Mouse (Mus musculus): Measurements from ENCODE around the gene Nr2f1.

Nr2f1 gene

GRCm38 (mm10) chr13:78200407-78200806 is 850 bp upstream of the Nr2f1 start:
- no peak for DNase-seq (ENCODE audit: low read depth, low spot score)

DNA sequence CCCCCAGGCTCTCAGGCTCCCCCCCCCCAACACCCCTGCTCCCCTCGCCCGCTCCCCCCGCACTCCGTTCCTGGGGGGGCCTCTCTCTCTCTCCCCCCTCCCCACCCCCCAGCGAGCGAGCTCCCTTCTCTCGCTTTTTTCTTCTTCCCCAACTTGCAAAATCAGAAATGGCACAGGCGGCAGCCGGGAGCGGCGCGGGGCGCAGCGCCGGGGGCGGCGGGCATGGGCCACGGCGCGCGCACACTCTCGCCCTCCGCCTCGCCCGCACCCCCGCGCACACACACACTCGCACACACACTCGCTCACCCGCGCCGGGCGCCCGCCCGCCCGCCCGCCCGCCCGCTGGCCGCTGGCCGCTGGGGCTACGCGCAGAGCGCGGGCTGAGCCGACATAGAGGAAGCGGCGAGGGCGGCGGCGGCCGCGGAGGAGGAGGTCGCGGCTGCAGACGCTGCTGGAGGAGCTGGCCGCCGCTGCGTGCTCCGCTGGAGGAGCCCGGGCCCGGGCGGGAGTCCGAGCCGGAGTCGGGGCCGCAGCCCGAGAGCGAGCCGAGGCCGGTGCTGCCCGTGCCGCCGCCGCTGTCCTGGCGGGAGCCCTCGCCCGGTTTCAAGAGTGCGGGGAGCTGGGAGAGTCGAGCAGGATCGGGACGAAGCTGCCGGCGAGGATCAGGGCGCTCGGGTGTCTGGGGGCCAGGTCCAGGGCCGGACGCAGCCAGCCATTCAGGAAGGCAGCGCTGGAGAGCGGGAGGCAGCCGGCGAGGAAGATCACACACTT is 501 bp downstream of the Nr2f1 start:
- no peak for DNase-seq (ENCODE audit: low read depth, low spot score)

DNA sequence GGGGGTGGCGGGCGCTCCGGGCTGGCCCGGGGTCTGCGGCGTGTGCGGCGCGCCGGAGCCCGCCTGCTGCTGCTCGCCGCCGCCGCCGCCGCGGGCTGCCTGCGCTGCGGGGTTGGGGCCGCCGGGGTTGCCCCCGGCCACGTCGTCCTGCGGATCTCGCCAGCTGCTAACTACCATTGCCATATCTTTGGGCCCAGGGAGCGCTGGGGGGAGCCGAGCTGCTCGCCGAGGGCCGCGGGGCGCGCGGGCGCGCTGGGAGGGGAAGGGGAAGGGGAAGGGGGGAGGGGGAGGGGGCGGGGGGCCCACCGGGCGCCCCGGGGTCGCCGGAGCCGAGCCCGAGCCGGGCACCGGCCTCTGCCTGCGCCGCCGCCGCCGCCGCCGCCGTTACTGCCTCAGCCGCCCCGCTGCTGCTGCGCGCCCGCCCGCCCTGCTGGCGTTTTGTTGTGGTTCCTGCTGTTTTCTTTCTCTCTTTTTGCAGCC is 1.1 kb downstream of the Nr2f1 start:
- no peak for DNase-seq (ENCODE audit: low read depth, low spot score)

GRCm38 (mm10) chr13:78197819-78198390 is 1.7 kb downstream of the Nr2f1 start:
- no peak for DNase-seq (ENCODE audit: low read depth, low spot score)

GRCm38 (mm10) chr13:78197286-78197818 is 2.2 kb downstream of the Nr2f1 start:
- no peak for DNase-seq (ENCODE audit: low read depth, low spot score)

- no peak for DNase-seq (ENCODE audit: low read depth, low spot score)
Measured at GRCm38 (mm10) chr13:78196236-78196796, 3.2 kb downstream of the Nr2f1 start.

DNA sequence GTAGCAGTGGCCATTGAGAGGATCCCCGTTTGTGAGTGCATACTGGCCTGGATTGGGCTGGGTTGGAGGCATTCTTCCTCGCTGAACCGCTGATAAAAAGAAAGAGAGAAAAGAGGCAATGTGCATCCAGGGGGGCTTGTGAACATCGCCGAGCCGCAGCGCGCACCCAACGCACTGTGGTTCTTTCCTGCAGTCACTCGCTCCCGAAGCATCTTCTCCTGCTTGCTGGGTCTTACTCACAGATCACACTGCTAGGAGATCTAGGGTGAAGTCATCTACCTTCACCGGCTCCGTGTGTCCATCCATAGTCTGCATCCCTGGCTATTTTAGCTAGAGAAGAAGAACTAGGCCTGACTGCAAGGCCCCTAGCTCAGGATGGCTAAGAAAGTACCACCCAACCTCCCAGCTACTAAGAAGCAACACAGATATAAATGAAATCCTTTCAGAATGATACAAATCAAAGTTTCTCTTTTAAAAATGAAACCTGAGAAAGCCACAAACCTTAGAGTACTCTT is 3.9 kb downstream of the Nr2f1 start:
- DNase-seq (ENCODE audit: low read depth, low spot score): no peak

DNA sequence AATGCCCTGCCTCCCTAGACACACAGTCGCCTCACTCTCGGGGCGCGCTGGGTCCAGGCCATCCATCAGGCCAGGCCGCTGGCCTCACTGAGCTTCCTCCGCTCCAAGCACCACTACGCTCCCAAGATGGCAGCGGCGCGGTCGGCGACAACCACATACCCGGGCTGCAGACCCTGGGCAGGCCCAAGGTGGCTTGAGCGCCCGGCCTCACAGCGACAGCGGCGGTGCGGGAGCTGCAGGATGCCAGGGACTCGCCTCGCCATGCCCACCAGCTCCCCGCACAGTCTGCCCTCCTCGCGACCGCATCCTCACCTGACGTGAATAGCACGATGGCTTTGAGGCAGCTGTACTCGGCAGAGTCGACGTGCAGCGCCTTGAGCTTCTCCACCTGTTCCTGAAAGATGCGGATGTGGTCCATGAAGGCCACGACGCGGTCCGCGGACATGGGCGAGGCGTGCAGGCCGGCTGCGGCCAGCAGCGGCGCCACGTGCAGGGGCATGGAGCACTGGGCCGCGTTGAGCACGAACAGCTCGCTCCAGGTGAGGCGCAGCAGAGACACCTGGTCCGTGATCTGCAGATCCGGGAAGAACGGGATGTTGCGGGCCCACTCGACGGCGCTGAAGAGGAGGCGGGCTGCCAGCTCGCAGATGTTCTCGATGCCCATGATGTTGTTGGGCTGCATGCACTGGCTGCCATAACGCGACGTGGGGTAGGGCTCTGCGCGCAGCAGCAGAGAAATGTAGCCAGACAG is 4.5 kb downstream of the Nr2f1 start:
- no peak for DNase-seq (ENCODE audit: low read depth, low spot score)

DNA sequence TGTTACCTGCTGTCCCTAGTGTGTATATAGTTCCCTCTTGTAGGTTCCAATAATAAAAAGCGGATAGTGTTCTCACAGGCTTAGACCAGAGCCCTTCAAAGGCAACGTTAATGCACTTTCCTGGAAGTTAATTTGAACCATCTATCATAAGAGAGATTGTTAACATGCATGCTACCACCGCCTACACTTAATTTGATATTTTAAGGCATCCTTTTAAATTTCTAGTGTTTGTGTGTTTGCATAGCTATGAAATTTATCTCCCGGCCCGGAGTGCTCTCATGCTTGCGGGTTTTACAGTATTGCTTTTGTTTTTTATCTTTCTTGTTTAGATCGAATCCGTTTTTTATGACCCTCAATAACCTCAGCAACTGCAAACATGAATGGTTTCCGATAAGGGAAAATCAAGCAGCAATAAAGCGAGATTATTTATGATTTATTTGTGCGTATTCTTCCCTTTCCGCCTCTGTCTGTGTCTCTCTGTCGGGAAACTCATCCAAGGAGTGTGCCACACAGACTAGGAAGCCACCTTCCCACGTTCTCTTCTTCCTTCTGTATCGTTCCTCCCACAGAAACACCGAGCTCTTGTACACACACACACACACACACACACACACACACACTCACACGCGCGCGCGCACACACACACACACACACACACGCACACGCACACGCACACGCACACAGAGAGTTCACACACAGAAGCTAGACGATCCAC is 5.3 kb downstream of the Nr2f1 start:
- DNase-seq (ENCODE audit: low read depth, low spot score): no peak

DNA sequence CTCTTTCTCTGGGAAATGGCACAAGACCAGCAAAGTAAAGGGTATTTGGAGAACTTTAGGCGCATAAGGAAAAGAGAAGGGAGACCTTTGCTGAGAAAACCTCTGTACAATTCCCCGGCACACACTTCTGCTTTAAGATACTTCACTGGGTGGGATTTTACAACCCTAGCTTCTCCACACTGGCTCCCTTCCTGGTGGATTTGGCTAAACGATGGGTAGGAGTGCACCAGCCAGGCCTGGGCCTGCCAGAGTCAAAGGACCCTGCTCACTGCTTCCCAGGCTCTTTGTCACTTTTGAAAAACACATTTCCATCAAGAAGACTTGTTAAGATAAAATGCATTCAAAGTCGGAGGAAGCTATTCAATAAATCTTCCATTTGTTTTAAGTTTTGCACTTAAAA is 6.3 kb downstream of the Nr2f1 start:
- DNase-seq (ENCODE audit: low read depth, low spot score): no peak

DNA sequence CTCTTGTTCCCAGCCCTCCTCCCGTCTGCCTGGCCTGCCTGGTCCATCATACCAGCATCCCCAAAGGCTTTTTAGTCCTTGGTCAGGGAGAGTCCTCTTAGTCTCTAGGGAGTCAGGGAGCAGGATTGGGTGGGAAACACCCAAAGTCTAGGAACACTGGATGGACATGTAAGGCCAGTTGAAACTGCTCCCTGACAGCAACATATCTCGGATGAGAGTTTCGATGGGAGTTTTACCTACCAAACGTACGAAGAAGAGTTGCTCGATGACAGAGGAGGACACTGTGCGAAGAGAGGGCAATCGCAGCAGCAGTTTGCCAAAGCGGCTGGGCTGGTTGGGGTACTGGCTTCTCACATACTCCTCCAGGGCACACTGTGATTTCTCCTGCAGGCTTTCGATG is 10.0 kb downstream of the Nr2f1 start:
- DNase-seq (ENCODE audit: low read depth, low spot score): no peak

DNA sequence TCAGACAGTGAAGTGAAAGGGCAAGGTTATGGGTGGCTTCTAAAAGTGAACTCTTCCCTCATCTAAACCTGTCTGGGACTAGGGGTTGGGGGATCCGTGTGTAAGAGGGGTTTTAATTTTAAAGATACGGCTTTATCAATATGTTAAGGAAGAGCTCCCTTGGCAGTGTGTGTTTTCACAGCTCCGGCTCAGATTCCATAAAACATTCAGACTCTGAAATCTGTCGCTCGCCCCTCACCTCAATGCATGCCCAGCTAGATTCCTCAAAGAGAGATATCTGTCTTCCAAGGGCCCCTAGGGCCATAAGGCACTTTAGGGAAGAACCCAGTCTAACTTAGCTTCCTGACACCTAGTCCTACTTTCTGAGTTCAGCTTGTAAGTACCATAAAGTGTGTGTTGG is 11.7 kb downstream of the Nr2f1 start:
- DNase-seq (ENCODE audit: low read depth, low spot score): no peak

GRCm38 (mm10) chr13:78186340-78186946 is 13.1 kb downstream of the Nr2f1 start:
- DNase-seq (ENCODE audit: low read depth, low spot score): no peak

DNA sequence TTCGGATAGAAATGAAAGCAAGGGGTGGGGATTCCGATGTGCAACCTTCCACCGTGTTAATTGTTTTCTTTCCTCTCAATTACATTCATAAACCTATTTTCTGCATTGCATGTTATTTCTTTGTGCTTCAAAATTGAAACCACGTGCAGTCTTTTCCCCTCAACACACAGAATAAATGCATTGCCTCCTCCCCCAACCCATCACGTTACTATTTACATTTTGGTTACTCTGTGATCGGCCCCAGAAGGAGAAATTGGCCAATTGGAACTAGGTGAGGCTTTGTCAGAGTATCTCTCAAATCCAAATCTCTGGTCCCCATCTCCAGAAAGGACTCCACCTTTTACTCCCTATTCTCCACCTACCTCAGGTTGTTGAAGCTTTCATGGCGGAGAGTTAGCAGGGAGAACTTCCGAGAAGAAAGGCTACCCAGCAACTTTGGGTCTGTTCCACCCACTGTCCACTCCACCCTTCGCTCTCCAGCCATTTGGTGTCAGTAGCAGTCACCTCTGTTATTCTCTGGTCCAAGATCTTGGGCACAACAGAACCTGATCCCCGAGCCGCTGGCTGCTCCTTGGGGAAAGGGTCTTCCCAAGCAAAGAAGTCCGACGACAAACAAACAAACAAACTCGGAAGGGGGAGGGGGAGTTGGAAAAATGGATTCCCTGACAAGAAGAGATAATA is 14.6 kb downstream of the Nr2f1 start:
- no peak for DNase-seq (ENCODE audit: low read depth, low spot score)

GRCm38 (mm10) chr13:78183986-78184385 is 15.6 kb downstream of the Nr2f1 start:
- no peak for DNase-seq (ENCODE audit: low read depth, low spot score)

DNA sequence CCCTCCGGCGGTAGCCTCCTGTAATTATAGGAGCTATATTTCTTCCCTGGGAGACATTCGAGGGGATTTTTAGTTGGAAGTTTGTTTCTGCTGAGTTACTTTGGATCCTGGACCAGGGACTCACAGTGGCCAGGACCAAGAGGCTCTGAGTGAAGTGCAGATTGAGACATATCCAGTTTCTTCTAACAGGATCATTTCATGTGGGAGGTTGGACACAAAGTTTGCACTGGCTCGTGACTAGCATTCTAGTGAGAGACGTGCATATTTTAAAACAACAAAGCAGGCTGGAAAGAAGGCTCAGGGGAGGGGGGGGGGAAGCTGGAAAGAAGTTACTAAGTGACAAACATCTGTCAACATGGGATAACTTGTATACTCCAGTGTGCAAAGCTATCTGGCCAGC is 16.6 kb downstream of the Nr2f1 start:
- no peak for DNase-seq (ENCODE audit: low read depth, low spot score)

DNA sequence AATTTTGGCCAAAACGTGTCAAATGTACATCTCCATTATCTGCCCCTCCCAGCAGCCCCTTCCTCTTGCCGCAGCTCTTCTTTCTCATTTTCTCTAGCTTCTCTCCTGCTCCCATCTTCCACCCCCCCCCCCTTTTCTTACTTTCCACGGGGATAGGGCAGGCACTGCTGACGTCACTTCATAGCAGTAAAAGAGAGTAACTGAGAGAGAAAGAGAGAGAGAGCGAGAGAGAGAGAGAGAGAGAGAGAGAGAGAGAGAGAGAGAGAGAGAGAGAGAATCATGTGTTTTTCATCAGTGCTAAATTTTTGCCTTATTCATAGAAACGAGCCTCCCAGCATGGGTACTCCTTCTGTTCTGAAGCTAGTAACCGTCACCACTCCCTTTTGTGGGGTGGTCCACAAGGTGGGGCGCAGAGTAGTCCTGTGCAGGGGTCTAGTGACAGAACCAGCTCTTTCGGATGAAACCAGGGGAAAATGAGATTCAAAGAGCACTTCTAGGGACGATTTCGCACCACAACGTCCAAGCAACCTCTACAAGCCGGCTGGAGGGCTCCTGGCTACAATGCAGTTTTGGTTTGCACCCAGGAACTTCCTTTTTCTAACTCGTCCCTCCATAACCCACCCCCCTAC is 17.5 kb downstream of the Nr2f1 start:
- DNase-seq (ENCODE audit: low read depth, low spot score): no peak

DNA sequence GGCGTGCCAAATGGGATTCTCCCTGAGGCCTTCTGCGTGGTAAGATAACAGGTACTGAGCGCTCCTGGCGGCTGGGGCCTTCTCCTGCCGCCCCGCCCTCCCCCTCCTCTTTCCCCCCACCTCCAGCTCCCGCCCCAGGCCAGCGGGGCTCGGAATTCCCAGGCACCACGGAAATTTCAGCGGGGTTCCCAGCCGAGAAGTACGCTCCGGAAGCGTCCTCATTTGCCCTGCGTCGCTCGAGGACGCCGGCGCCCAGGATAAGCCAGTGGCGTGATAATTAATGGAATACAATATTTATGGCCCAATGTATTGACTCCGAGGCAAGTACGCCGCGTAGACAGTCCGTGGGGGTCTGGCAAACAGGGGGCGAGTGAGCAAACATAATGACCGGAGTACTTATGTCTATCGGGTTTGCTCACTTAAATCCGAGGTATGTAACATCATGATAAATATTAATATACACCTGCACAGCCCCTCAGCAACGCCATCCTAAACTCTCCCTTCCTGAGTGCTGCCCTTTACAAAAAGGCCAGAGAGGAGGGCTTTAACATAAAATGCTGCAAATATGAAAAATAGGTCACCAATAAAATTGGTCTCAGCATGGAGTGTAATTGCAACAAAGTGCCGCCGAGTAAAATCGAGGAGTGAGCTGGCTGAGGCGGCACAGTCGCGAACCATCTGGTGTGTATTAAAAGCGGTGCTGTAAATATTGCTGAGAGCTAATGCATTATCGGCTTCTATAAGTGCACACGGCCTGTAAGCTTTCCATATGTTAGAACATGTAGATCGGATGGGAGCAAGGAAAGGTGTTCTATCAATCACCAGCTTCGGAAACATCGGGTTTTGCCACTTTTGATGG is 18.3 kb downstream of the Nr2f1 start:
- DNase-seq (ENCODE audit: low read depth, low spot score): no peak

- no peak for DNase-seq (ENCODE audit: low read depth, low spot score)
Measured at GRCm38 (mm10) chr13:78180261-78180660, 19.3 kb downstream of the Nr2f1 start.

All from CD4-positive helper T cell, adult 2 months (primary cell).